Mouse (Mus musculus) liver, embryonic 13.5 days (tissue): Measurements from ENCODE around the gene G6pc2. TPM values are rescaled to one million over a fixed set of nuclear protein-coding genes. Genes with fewer than 3 reads are reported as not detected.

Source experiments
- ATAC-seq: fragments of 200-750 bp; cut with Nextera tagmentation; 2 replicates; pipeline ENCODE4 v1.8.0; 2017; ENCODE audit warnings: low read depth, mild to moderate bottlenecking, moderate number of reproducible peaks, moderate library complexity
- DNase-seq: peaks from one replicate; pipeline ENCODE4 v3.0.0; 2022
- H3K27ac ChIP-seq: fragments of 300-500 bp; sonication (generic); 2 replicates; pipeline ENCODE4 v1.5.1; 2015; ENCODE audit warnings: moderate library complexity, mild to moderate bottlenecking, inconsistent platforms
- H3K27me3 ChIP-seq: fragments of 300-500 bp; sonication (generic); 2 replicates; pipeline ENCODE4 v1.6.1; 2015; ENCODE audit warnings: mild to moderate bottlenecking, inconsistent platforms
- H3K36me3 ChIP-seq: fragments of 300-500 bp; sonication (generic); 2 replicates; pipeline ENCODE4 v1.6.1; 2015; ENCODE audit warnings: mild to moderate bottlenecking, inconsistent platforms
- H3K4me1 ChIP-seq: fragments of 300-500 bp; sonication (generic); replicated peaks from 2 replicates; pipeline ENCODE4 v1.6.1; 2015; ENCODE audit warnings: inconsistent platforms
- H3K4me2 ChIP-seq: fragments of 300-500 bp; sonication (generic); 2 replicates; pipeline ENCODE4 v1.6.1; 2015; ENCODE audit warnings: inconsistent platforms, mild to moderate bottlenecking, moderate library complexity
- H3K4me3 ChIP-seq: fragments of 300-500 bp; sonication (generic); replicated peaks from 2 replicates; pipeline ENCODE4 v1.5.1; 2015; ENCODE audit warnings: mild to moderate bottlenecking, inconsistent platforms
- H3K9ac ChIP-seq: fragments of 300-500 bp; sonication (generic); 2 replicates; pipeline ENCODE4 v1.6.1; 2015; ENCODE audit warnings: mild to moderate bottlenecking, inconsistent platforms
- H3K9me3 ChIP-seq: fragments of 300-500 bp; sonication (generic); replicated peaks from 2 replicates; pipeline ENCODE4 v1.6.1; 2016; ENCODE audit warnings: inconsistent platforms
- WGBS: fragments of 180-500 bp; shearing (Covaris S2); methylation state at CpG from one replicate; pipeline ENCODE4 v1.1.7; 2015; ENCODE audit not compliant: insufficient replicate concordance; 5-methylcytosine and 5-hydroxymethylcytosine counted together
- polyA plus RNA-seq: library from polyadenylated mRNA; unstranded; fragments of >200 nt; fragmentation: Nextera tagmentation; extraction: Ambion mirVana; gene quantifications from 2 replicates; pipeline ENCODE4 v1.2.1, GENCODE M21; 2015

Gene G6pc2
- polyA plus RNA-seq, 1 experiment from 2014 or later = not detected

DNA sequence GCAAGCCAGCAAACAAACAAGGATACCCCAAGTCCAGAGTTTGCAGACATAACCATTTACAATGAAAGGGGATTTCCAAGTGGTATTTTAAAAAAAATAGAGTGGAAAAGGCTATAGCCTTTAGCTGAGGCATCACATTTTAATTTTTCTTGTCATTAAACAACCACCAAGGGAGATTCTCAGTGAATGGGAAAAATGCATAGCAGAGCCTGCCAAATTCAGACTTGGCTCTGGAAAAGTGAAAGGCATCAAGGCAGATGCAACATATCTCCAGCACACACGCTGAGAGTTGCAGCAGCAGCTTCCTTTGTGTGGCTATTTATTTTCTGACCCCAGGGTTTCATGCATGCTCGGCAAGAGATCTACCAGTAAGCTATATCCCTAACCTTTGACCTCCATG, 34.1 kb downstream of the G6pc2 start:
- Histone ChIP-seq H3K27ac (no peak overlapping the region), H3K36me3 (no peaks in the 10 kb centered on the region), H3K9me3 (no peaks in the 10 kb centered on the region), H3K9ac (no peak overlapping the region), H3K4me3 (no peak overlapping the region), H3K27me3 (no peaks in the 10 kb centered on the region), H3K4me1 (no peaks in the 10 kb centered on the region), H3K4me2 (no peak overlapping the region)
- WGBS = 47% methylated on average over 2 of the region's 2 CpGs
- DNase-seq (no peak), ATAC-seq (no peak)

- ATAC-seq = no peak
Observed at GRCm38 (mm10) chr2:69247081-69247480, 36.2 kb downstream of the G6pc2 start.

DNA sequence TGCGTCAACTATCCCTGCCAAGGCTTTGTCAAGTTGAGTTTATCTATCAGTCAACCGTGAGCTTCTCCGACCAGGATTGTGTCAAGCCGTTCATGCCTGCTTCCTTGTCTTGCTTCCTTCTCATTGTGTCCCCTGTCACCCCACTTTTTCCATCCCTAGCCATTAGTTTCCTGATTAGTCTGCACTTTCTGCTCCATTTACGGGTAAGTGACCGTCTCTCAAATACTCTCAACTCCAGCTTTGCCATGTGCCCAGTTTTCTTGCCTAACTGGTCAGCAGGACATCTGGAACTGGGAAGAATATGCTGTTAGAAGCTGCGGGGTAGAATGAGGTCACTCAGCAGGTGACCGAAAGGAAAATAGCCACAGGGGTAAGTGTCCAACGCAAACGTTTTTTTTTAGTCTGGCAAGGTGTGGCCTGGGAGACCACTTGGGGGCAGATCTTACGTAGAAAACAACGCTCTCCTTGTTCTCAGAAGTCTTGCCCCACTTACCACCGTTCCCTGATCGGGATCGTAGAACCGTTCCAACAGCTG, 37.4 kb downstream of the G6pc2 start:
- Histone ChIP-seq H3K4me1 (no peaks in the 10 kb centered on the region), H3K4me2 (no peak overlapping the region), H3K27ac (no peak overlapping the region), H3K27me3 (no peaks in the 10 kb centered on the region), H3K9ac (no peak overlapping the region), H3K9me3 (no peaks in the 10 kb centered on the region), H3K36me3 (0 out of 2 replicates have a peak, but pooled peaks cover 4% of the 10 kb centered on the region), H3K4me3 (no peak overlapping the region)
- DNase-seq = no peak
- no peak for ATAC-seq
- 65% methylated on average over 16 of the region's 16 CpGs for WGBS

More at GRCm38 (mm10) chr2:69247081-69247480, 36.2 kb downstream of the G6pc2 start:
- Histone ChIP-seq H3K27ac (no peak overlapping the region), H3K9ac (no peak overlapping the region), H3K4me2 (no peak overlapping the region), H3K4me3 (no peak overlapping the region), H3K27me3 (no peaks in the 10 kb centered on the region), H3K9me3 (no peaks in the 10 kb centered on the region), H3K4me1 (no peaks in the 10 kb centered on the region), H3K36me3 (no peaks in the 10 kb centered on the region)
- no peak for DNase-seq
- WGBS = 72% methylated on average over 1 of the region's 1 CpGs

- H3K4me2 ChIP-seq = no peak overlapping the region
- ATAC-seq (no peak), DNase-seq (no peak)
- no peak overlapping the region for H3K27ac ChIP-seq
- no peak overlapping the region for H3K4me3 ChIP-seq
- no peaks in the 10 kb centered on the region for H3K36me3 ChIP-seq
- H3K9me3 ChIP-seq = no peaks in the 10 kb centered on the region
- no peaks in the 10 kb centered on the region for H3K4me1 ChIP-seq
- H3K27me3 ChIP-seq = no peaks in the 10 kb centered on the region
- no peak overlapping the region for H3K9ac ChIP-seq
Observed at GRCm38 (mm10) chr2:69264069-69264618, 53.3 kb downstream of the G6pc2 start.

DNA sequence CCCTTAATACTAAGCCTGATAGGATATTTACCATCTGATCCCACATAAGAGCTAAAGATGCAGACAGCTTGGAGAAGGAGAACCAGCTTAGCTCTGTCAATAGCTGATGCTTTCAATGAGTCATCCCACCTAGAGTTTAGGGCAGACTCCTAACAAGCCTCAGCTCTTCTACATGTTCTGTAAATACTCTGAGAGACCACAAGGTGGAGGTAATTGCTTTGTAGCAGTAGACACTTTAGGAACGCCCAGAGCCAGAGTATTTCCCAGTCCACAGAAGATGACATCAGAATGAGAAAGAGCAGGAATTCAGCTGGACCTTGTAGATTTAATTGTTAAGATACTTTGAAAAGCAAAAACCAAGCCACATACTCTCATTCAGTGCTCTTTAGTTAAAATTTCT, 65.0 kb downstream of the G6pc2 start:
- ATAC-seq (no peak), DNase-seq (no peak)
- Histone ChIP-seq H3K4me2 (no peak overlapping the region), H3K9me3 (no peaks in the 10 kb centered on the region), H3K4me1 (no peaks in the 10 kb centered on the region), H3K36me3 (no peaks in the 10 kb centered on the region), H3K4me3 (no peak overlapping the region), H3K27ac (no peak overlapping the region), H3K9ac (no peak overlapping the region), H3K27me3 (no peaks in the 10 kb centered on the region)
- 8% methylated on average over 1 of the region's 1 CpGs for WGBS

Other genes starting within 250 kb of the G6pc2 start
- gene Nostrin, start 75.3 kb upstream of the G6pc2 start, polyA plus RNA-seq = 9.2 and 12.1 TPM in 2 replicates
- 149 and 180 TPM in 2 replicates for gene Spc25, start 4.9 kb upstream of the G6pc2 start, polyA plus RNA-seq
- 2.3 and 3.0 TPM in 2 replicates for gene Abcb11, start 131.5 kb downstream of the G6pc2 start, polyA plus RNA-seq
- gene Dhrs9, start 169.4 kb downstream of the G6pc2 start, polyA plus RNA-seq = 0.10 TPM in 2 replicates